ENCODE assay signal across 10 mouse cellular contexts in the genomic region with DNA sequence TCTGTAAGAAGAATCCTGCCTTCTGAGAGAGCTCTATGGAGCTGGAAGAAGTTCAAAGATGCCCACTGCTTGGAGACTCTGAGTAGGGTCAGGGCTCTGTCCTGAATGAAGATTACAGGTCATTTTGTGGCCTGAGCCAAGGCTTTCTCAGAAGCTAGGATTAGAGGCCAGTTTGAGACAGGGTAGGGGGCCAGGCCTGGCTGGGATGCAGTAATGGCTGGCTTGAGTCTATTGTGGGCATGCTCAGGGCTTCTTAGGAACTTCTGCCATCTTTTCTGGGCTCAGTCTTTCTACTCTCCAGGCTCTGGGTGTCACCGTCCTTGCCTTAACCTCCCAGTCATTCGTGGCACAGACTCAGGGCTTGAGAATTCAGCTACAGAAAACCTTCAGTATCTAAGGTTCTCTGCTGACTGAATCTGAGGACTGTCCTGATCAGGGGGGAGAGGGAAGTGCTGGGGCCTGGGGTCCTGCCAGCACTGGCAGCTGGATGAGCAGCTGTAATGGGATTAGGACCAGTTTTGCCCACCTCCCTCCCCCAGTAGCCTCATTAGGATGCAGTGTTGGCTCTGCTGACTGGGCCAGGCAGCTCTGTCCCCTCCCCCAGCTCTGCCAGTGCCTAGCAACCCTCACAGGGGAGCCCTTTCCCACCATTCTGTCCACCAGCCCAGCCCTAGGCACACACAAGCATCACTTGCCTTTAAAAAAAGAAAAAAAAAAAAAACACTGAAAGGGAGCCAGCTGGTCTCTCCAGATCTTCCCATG. TPM values are rescaled to one million over a fixed set of nuclear protein-coding genes. Genes with fewer than 3 reads are reported as not detected.
DNase-seq lines count a peak whose midpoint lies in the region; ATAC-seq lines count a peak whose summit lies in the region.
"Had no signal": no experiment of that assay in that cellular context is flagged by ENCODE, and none has a peak within 500 bp of the region (broad histone marks: within the 10 kb centered on the region; RNA-seq: fewer than 3 reads in every experiment).

No protein-coding gene starts in this region.

- intact Hi-C loops in left cerebral cortex, postnatal 10 days (cut with DNase I), result no loop called here
- intact Hi-C loops in left cerebral cortex, postnatal 36 days (cut with DNase I), result no loop called here

- peak; percentile 77 to 78 for DNase-seq in left cerebral cortex, postnatal 10 days (ENCODE audit: extremely low spot score in 1 of 2, low spot score in 2 of 2)
- no peak for DNase-seq in left cerebral cortex, postnatal 36 days (ENCODE audit: low spot score in 2 of 2)
- DNase-seq in gastrocnemius, postnatal 25 days, result peak; percentile 38
- peak; percentile 87 for DNase-seq in midbrain, embryonic 10.5 days (ENCODE audit: low spot score)
- DNase-seq in thymus, adult 18-20 months, result no peak
- DNase-seq in T-cell, adult 2 months (ENCODE audit: low spot score), result no peak

- 5% methylated on average over 2 of the region's 2 CpGs for WGBS in midbrain, embryonic 10.5 days
- 32% methylated on average over 2 of the region's 2 CpGs for WGBS in stomach, embryonic 15.5 days
- WGBS in kidney, embryonic 16.5 days, result 34% methylated on average over 2 of the region's 2 CpGs

- peak overlapping the region; percentile 9; the same call in 1 of the 2 replicates for H3K4me3 ChIP-seq in midbrain, embryonic 10.5 days
- no peak overlapping the region for H3K4me3 ChIP-seq in stomach, embryonic 15.5 days (replicated peaks)
- no peak overlapping the region for H3K4me3 ChIP-seq in kidney, embryonic 16.5 days (ENCODE audit: low read length)
- H3K4me3 ChIP-seq: embryonic facial prominence, embryonic 13.5 days had no signal

- peaks cover 65% of the 10 kb centered on the region for H3K4me1 ChIP-seq in midbrain, embryonic 10.5 days
- H3K4me1 ChIP-seq in stomach, embryonic 15.5 days, result 0 out of 2 replicates have a peak, but pooled peaks cover 9% of the 10 kb centered on the region
- H3K4me1 ChIP-seq in kidney, embryonic 16.5 days (ENCODE audit: insufficient read depth, low read length), result no peaks in the 10 kb centered on the region

- no peaks in the 10 kb centered on the region for H3K36me3 ChIP-seq in midbrain, embryonic 10.5 days
- no peaks in the 10 kb centered on the region for H3K36me3 ChIP-seq in stomach, embryonic 15.5 days
- H3K36me3 ChIP-seq in kidney, embryonic 16.5 days (ENCODE audit: insufficient read depth, low read length), result no peaks in the 10 kb centered on the region
- H3K36me3 ChIP-seq: embryonic facial prominence, embryonic 13.5 days had no signal

- H3K9ac ChIP-seq in stomach, embryonic 15.5 days, result no peak overlapping the region
- no peak overlapping the region for H3K9ac ChIP-seq in kidney, embryonic 16.5 days (replicated peaks; ENCODE audit: low read length)
- H3K9ac ChIP-seq: embryonic facial prominence, embryonic 13.5 days had no signal

- ATAC-seq in stomach, embryonic 15.5 days (ENCODE audit: insufficient read depth, low FRiP score, low read depth), result no peak
- ATAC-seq in kidney, embryonic 16.5 days (ENCODE audit: low FRiP score, low TSS enrichment), result no peak

- H3K4me2 ChIP-seq in stomach, embryonic 15.5 days, result no peak overlapping the region
- no peak overlapping the region for H3K4me2 ChIP-seq in kidney, embryonic 16.5 days (replicated peaks; ENCODE audit: low read depth, low read length)
- H3K4me2 ChIP-seq: embryonic facial prominence, embryonic 13.5 days had no signal

- no peaks in the 10 kb centered on the region for H3K9me3 ChIP-seq in midbrain, embryonic 10.5 days (replicated peaks)
- H3K9me3 ChIP-seq in stomach, embryonic 15.5 days, result no peaks in the 10 kb centered on the region
- H3K9me3 ChIP-seq in kidney, embryonic 16.5 days (ENCODE audit: low read length), result no peaks in the 10 kb centered on the region
- H3K9me3 ChIP-seq: embryonic facial prominence, embryonic 13.5 days had no signal

- H3K27me3 ChIP-seq in midbrain, embryonic 10.5 days (ENCODE audit: low read depth, poor library complexity, severe bottlenecking), result peaks cover 16% of the 10 kb centered on the region; the same call in 1 of the 2 replicates
- H3K27me3 ChIP-seq in stomach, embryonic 15.5 days (replicated peaks), result 0 out of 2 replicates have a peak, but pooled peaks cover 7% of the 10 kb centered on the region
- peaks cover 3% of the 10 kb centered on the region; the same call in 1 of the 2 replicates for H3K27me3 ChIP-seq in kidney, embryonic 16.5 days (ENCODE audit: insufficient read depth, low read length)

- H3K27ac ChIP-seq in midbrain, embryonic 10.5 days (replicated peaks), result peak overlapping the region; percentile 93
- H3K27ac ChIP-seq in stomach, embryonic 15.5 days, result peak overlapping the region; percentile 4; the same call in 1 of the 2 replicates
- H3K27ac ChIP-seq in kidney, embryonic 16.5 days (ENCODE audit: low read length), result no peak overlapping the region
- H3K27ac ChIP-seq: embryonic facial prominence, embryonic 13.5 days had no signal

RNA-seq across cellular contexts. Expression of a gene that starts 7.7 kb away (rescaled TPM):
- 100 to 1,000 TPM; 137 to 142 TPM for total RNA-seq in left cerebral cortex, postnatal 10 days (2021)
- 100 to 1,000 TPM; 110 to 124 TPM for total RNA-seq in left cerebral cortex, postnatal 36 days (2021)
- total RNA-seq in gastrocnemius, postnatal 25 days (2021), result 1 to 10 TPM; 1.2 to 2.8 TPM
- 31.4 and 34.3 TPM in 2 replicates for polyA plus RNA-seq in midbrain, embryonic 10.5 days (2016; fragmentation: Nextera tagmentation; extraction: Ambion mirVana)
- 7.6 and 8.5 TPM in 2 replicates for polyA plus RNA-seq in stomach, embryonic 15.5 days (2015; fragmentation: Nextera tagmentation; extraction: Ambion mirVana)
- polyA plus RNA-seq in kidney, embryonic 16.5 days (2015; fragmentation: Nextera tagmentation; extraction: Ambion mirVana), result 2.5 and 2.7 TPM in 2 replicates
- total RNA-seq: neutrophil, adult 5-6 weeks had no signal

Comparison
In these comparisons a context has a peak if more than half of its experiments do, and no peak if none do; other contexts are left out.
1. DNase-seq: peak in left cerebral cortex, postnatal 10 days (2 of 2), gastrocnemius, postnatal 25 days (single experiment) and midbrain, embryonic 10.5 days (single experiment); none in left cerebral cortex, postnatal 36 days (0 of 2), thymus, adult 18-20 months (0 of 2) and T-cell, adult 2 months (single experiment).
2. RNA of a gene that starts 7.7 kb away (total RNA-seq): 137 to 142 TPM in left cerebral cortex, postnatal 10 days and 110 to 124 TPM in left cerebral cortex, postnatal 36 days; 1.2 to 2.8 TPM in gastrocnemius, postnatal 25 days; every median in the first group is over 10 times any median in the second.